Mouse (Mus musculus): ENCODE data around the gene Il17c. TPM values are rescaled to one million over a fixed set of nuclear protein-coding genes. Genes with fewer than 3 reads are reported as not detected.

The Il17c gene
- polyA plus RNA-seq, 1 experiment: 0.11 TPM

DNA sequence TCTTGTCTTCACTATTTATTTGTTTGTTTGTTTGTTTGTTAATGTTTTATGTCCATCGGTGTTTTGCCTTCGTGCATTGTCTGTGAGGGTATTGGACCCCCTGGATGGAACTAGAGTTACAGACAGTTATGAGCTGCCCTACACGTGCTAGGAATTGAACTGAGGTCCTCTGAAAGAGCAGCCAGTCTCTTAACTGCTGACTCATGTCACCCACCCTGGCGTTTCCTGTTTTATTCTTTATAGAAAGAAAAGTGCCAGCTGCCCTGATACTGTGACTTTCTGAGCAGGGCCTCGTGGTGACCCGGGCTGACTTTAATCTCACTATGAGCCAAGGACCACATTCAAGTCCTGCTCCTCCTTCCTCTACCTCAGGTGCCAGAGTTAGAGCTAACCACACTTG lies 6.3 kb upstream of the Il17c start:
- Histone ChIP-seq H3K27me3 (replicated peaks; ENCODE audit: control insufficient read depth, insufficient read depth, low read length) (no peaks in the 10 kb centered on the region), H3K4me3 (ENCODE audit: insufficient read depth, low read depth, low read length) (no peak overlapping the region), H3K27ac (ENCODE audit: insufficient read depth, low read depth, low read length) (no peak overlapping the region), H3K4me1 (ENCODE audit: control insufficient read depth, insufficient read depth, low read length) (0 out of 2 replicates have a peak, but pooled peaks cover 3% of the 10 kb centered on the region), H3K36me3 (ENCODE audit: control insufficient read depth, insufficient read depth, low read length) (peaks cover 5% of the 10 kb centered on the region)
- no peak for TF ChIP-seq POLR2A (IDR thresholded peaks at IDR 0.05; ENCODE audit: low read depth, low read length)
- no peak for TF ChIP-seq CTCF (conservative IDR thresholded peaks at IDR 0.05; ENCODE audit: insufficient read depth, insufficient read length, low read depth, low read length)
- DNase-seq: no peak
- WGBS: 78% methylated on average over 6 of the region's 6 CpGs

DNA sequence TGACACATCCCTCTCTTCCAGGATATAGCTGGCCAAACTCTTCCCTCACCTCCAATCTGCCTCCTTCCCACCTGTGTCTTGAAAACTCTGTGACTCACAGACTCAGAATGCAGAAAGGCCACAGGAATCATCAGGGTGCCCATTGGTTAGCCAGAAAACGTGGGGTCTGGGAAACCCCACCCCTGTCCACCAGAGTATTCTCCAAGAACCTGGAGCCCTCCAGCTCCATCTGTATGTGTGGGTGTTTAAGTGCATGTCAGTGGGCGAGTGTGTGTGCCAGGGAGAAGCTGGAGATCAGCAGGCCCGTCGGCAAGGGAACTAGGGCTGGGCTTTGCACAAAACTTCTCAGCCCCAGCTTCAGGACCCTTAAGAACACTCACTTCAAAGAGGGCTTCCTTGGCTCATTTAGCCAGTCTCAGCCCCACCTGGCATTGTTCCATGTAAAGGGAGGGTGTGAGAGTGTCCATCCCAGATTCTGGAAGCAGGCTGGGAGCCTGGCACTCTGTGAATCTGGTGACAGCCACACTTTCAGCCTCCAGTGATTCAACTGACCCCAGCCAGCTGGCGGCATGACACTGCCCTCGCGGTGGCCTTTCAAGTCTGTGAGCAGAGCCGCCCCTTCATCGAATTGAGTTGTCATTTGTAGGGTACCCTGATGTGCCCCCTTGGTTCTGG lies 1.8 kb upstream of the Il17c start:
- peaks cover 4% of the 10 kb centered on the region; the same call in 1 of the 2 replicates for H3K36me3 ChIP-seq (ENCODE audit: control insufficient read depth, insufficient read depth, low read length)
- H3K27ac ChIP-seq (ENCODE audit: insufficient read depth, low read depth, low read length): no peak overlapping the region
- 0 out of 2 replicates have a peak, but pooled peaks cover 3% of the 10 kb centered on the region for H3K4me1 ChIP-seq (ENCODE audit: control insufficient read depth, insufficient read depth, low read length)
- H3K4me3 ChIP-seq (ENCODE audit: insufficient read depth, low read depth, low read length): no peak overlapping the region
- TF ChIP-seq CTCF (conservative IDR thresholded peaks at IDR 0.05; ENCODE audit: insufficient read depth, insufficient read length, low read depth, low read length): no peak
- no peak for TF ChIP-seq POLR2A (IDR thresholded peaks at IDR 0.05; ENCODE audit: low read depth, low read length)
- DNase-seq: no peak
- WGBS: 62% methylated on average over 9 of the region's 9 CpGs
- no peaks in the 10 kb centered on the region for H3K27me3 ChIP-seq (replicated peaks; ENCODE audit: control insufficient read depth, insufficient read depth, low read length)

DNA sequence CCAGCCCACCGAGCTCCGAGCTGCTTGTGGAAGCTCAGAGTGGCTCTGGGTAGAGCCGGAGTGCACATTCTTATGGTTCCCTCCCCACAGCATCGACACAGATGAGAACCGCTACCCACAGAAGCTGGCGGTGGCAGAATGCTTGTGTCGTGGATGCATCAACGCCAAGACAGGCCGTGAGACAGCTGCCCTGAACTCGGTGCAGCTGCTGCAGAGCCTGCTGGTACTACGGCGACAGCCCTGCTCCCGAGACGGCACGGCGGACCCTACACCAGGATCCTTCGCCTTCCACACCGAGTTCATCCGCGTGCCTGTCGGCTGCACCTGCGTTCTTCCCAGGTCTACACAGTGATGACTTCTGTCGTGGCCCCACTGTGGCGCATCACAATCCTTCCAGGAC lies 1.4 kb downstream of the Il17c start:
- Histone ChIP-seq H3K4me3 (ENCODE audit: insufficient read depth, low read depth, low read length) (no peak overlapping the region), H3K36me3 (ENCODE audit: control insufficient read depth, insufficient read depth, low read length) (no peaks in the 10 kb centered on the region; the same call in none of the 2 replicates), H3K4me1 (ENCODE audit: control insufficient read depth, insufficient read depth, low read length) (no peaks in the 10 kb centered on the region), H3K27ac (ENCODE audit: insufficient read depth, low read depth, low read length) (no peak overlapping the region), H3K27me3 (replicated peaks; ENCODE audit: control insufficient read depth, insufficient read depth, low read length) (no peaks in the 10 kb centered on the region)
- DNase-seq: no peak
- 85% methylated on average over 24 of the region's 24 CpGs for WGBS
- TF ChIP-seq POLR2A (IDR thresholded peaks at IDR 0.05; ENCODE audit: low read depth, low read length): no peak

DNA sequence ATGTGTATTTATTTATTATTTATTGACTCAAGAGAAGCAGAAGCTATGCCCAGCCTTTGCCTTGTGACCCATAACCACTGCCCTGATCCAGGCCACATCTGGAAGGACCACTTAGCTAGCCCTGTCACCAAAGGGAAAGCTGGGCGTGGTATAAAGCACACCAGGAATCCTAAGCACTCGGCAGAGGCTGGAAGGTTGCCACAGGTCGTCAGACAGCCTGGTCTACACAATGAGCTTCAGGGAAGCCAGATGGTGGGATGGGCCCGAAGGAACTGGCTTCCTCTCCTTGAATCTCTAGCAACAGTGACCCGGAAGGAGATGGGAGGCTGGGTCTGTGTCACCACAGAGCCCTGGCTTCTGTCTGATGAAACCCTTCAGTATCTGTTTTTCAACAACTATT lies 1.8 kb downstream of the Il17c start:
- 18% methylated on average over 5 of the region's 5 CpGs for WGBS
- Histone ChIP-seq H3K36me3 (ENCODE audit: control insufficient read depth, insufficient read depth, low read length) (no peaks in the 10 kb centered on the region; the same call in none of the 2 replicates), H3K4me3 (ENCODE audit: insufficient read depth, low read depth, low read length) (no peak overlapping the region), H3K27me3 (replicated peaks; ENCODE audit: control insufficient read depth, insufficient read depth, low read length) (no peaks in the 10 kb centered on the region), H3K27ac (ENCODE audit: insufficient read depth, low read depth, low read length) (no peak overlapping the region), H3K4me1 (ENCODE audit: control insufficient read depth, insufficient read depth, low read length) (no peaks in the 10 kb centered on the region)
- DNase-seq: peak; percentile 65
- no peak for TF ChIP-seq CTCF (conservative IDR thresholded peaks at IDR 0.05; ENCODE audit: insufficient read depth, insufficient read length, low read depth, low read length)
- TF ChIP-seq POLR2A (IDR thresholded peaks at IDR 0.05; ENCODE audit: low read depth, low read length): no peak

DNA sequence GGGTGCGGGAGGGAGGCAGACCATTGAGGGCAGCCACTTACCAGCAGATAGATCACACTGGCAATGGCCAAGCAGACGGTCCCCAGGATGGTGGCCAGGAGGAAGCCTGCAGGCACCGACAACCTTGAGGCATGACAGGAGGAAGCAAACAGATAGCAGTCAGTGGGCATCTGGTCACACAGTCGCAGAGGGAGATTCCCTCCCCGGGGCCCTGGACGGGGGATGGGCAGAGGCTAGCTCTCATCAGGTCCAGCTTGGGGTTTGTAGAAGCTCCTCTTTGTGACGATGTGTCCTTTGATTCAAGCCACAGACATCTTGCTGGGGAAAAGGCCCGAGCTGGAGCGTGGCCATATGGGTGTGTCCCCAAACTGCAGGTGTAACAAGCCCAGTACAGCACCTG lies 4.3 kb downstream of the Il17c start:
- H3K36me3 ChIP-seq (ENCODE audit: control insufficient read depth, insufficient read depth, low read length): no peaks in the 10 kb centered on the region; the same call in none of the 2 replicates
- TF ChIP-seq POLR2A (IDR thresholded peaks at IDR 0.05; ENCODE audit: low read depth, low read length): no peak
- H3K4me3 ChIP-seq (ENCODE audit: insufficient read depth, low read depth, low read length): no peak overlapping the region
- no peak for DNase-seq
- peaks cover 7% of the 10 kb centered on the region; the same call in 1 of the 2 replicates for H3K4me1 ChIP-seq (ENCODE audit: control insufficient read depth, insufficient read depth, low read length)
- H3K27ac ChIP-seq (ENCODE audit: insufficient read depth, low read depth, low read length): no peak overlapping the region
- 84% methylated on average over 9 of the region's 9 CpGs for WGBS
- H3K27me3 ChIP-seq (replicated peaks; ENCODE audit: control insufficient read depth, insufficient read depth, low read length): no peaks in the 10 kb centered on the region

DNA sequence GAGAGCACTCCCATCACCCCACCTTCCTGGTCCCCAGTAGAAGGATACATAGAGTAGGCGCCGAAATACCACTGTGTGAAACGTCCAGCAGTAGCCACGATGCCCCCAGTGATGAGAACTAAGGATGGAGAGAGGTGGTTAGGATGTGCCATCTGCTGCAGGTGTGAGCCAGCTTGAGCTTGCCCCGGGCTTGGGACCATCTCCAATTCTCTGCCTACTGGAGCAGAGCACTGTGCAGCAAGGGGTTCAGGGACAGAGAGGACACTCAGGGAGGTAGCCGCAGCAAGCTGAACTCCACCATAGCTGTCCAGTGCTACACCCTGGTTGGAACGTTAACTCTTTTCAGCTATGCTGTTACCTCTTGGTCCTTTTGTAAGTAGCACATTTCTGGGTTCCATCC lies 5.8 kb downstream of the Il17c start:
- Histone ChIP-seq H3K27ac (ENCODE audit: insufficient read depth, low read depth, low read length) (no peak overlapping the region), H3K4me3 (ENCODE audit: insufficient read depth, low read depth, low read length) (no peak overlapping the region), H3K4me1 (ENCODE audit: control insufficient read depth, insufficient read depth, low read length) (peaks cover 7% of the 10 kb centered on the region; the same call in 1 of the 2 replicates), H3K36me3 (ENCODE audit: control insufficient read depth, insufficient read depth, low read length) (no peaks in the 10 kb centered on the region; the same call in none of the 2 replicates), H3K27me3 (replicated peaks; ENCODE audit: control insufficient read depth, insufficient read depth, low read length) (no peaks in the 10 kb centered on the region)
- 74% methylated on average over 7 of the region's 7 CpGs for WGBS
- DNase-seq: no peak
- TF ChIP-seq CTCF (conservative IDR thresholded peaks at IDR 0.05; ENCODE audit: insufficient read depth, insufficient read length, low read depth, low read length): no peak
- no peak for TF ChIP-seq POLR2A (IDR thresholded peaks at IDR 0.05; ENCODE audit: low read depth, low read length)

DNA sequence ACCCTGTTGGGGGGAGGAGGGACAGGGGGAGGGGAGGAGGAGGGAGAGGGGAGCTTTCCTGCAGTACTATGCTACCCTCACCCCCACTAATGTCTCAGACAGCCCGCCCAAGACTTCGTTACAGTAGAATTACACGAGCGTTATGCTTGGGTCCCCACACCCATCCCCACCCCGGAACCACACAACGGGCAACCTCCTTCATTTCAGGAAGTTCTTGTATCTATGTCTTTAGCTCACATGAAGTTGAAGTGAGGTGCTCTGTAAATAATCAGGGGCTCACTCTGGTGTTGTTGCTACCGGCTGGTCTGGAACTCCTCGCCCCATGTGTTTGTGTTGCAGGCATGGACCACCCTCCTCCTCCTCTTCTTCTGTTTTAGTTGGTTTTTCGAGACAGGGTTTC lies 6.3 kb downstream of the Il17c start:
- TF ChIP-seq CTCF (conservative IDR thresholded peaks at IDR 0.05; ENCODE audit: insufficient read depth, insufficient read length, low read depth, low read length) (no peak), POLR2A (IDR thresholded peaks at IDR 0.05; ENCODE audit: low read depth, low read length) (no peak)
- no peak for DNase-seq
- Histone ChIP-seq H3K4me3 (ENCODE audit: insufficient read depth, low read depth, low read length) (no peak overlapping the region), H3K36me3 (ENCODE audit: control insufficient read depth, insufficient read depth, low read length) (no peaks in the 10 kb centered on the region; the same call in none of the 2 replicates), H3K27me3 (replicated peaks; ENCODE audit: control insufficient read depth, insufficient read depth, low read length) (no peaks in the 10 kb centered on the region), H3K4me1 (ENCODE audit: control insufficient read depth, insufficient read depth, low read length) (peaks cover 10% of the 10 kb centered on the region; the same call in 1 of the 2 replicates), H3K27ac (ENCODE audit: insufficient read depth, low read depth, low read length) (no peak overlapping the region)
- 82% methylated on average over 9 of the region's 9 CpGs for WGBS
